Mouse (Mus musculus) erythroid progenitor cell, adult 5-6 weeks (primary cell): ENCODE results near the gene Sh3glb2. TPM values are rescaled to one million over a fixed set of nuclear protein-coding genes. Genes with fewer than 3 reads are reported as not detected.

Source experiments
- total RNA-seq, 2 experiments: library from RNA; stranded (forward) in 1 of 2; stranded (reverse) in 1 of 2; fragments of 150-400 nt in 1 of 2; fragments of 186-747, 209-891 nt in 1 of 2; gene quantifications; 2 replicates each; pipeline versions ENCODE4 v1.2.3 to v1.2.4; 2015 to 2017; ENCODE audit warnings: low replicate concordance in 2 of 2

Gene Sh3glb2
- total RNA-seq, 2 experiments from 2014 or later = 5.4 to 8.4 TPM

Other genes with a start within 250 kb of the Sh3glb2 start
- gene Zer1, start 234.8 kb downstream of the Sh3glb2 start, total RNA-seq (2015; ENCODE audit: low replicate concordance) = 10.9 and 27.4 TPM in 2 replicates
- gene Zer1, start 234.8 kb downstream of the Sh3glb2 start, total RNA-seq (2017; ENCODE audit: low replicate concordance) = 6.7 and 11.7 TPM in 2 replicates
- gene Tbc1d13, start 225.6 kb downstream of the Sh3glb2 start, total RNA-seq (2015; ENCODE audit: low replicate concordance) = 4.7 and 9.2 TPM in 2 replicates
- 4.8 and 13.2 TPM in 2 replicates for gene Tbc1d13, start 225.6 kb downstream of the Sh3glb2 start, total RNA-seq (2017; ENCODE audit: low replicate concordance)
- not detected in 2 replicates for gene Endog, start 187.8 kb downstream of the Sh3glb2 start, total RNA-seq (2015; ENCODE audit: low replicate concordance)
- gene Endog, start 187.8 kb downstream of the Sh3glb2 start, total RNA-seq (2017; ENCODE audit: low replicate concordance) = 1.7 TPM in 1 of 2 replicates, not detected in the other
- 2.9 and 10.5 TPM in 2 replicates for gene Spout1, start 180.9 kb downstream of the Sh3glb2 start, total RNA-seq (2015; ENCODE audit: low replicate concordance)
- 3.5 and 7.6 TPM in 2 replicates for gene Spout1, start 180.9 kb downstream of the Sh3glb2 start, total RNA-seq (2017; ENCODE audit: low replicate concordance)
- 3.2 TPM in 1 of 2 replicates, not detected in the other for gene Kyat1, start 153.5 kb downstream of the Sh3glb2 start, total RNA-seq (2015; ENCODE audit: low replicate concordance)
- 1.8 and 2.3 TPM in 2 replicates for gene Kyat1, start 153.5 kb downstream of the Sh3glb2 start, total RNA-seq (2017; ENCODE audit: low replicate concordance)
- 9.6 and 11.9 TPM in 2 replicates for gene Lrrc8a, start 121.6 kb downstream of the Sh3glb2 start, total RNA-seq (2015; ENCODE audit: low replicate concordance)
- gene Lrrc8a, start 121.6 kb downstream of the Sh3glb2 start, total RNA-seq (2017; ENCODE audit: low replicate concordance) = 6.9 and 10.7 TPM in 2 replicates
- gene Gm28035, start 118.8 kb downstream of the Sh3glb2 start, total RNA-seq (2015; ENCODE audit: low replicate concordance) = not detected in 2 replicates
- gene Gm28035, start 118.8 kb downstream of the Sh3glb2 start, total RNA-seq (2017; ENCODE audit: low replicate concordance) = 0.13 TPM in 1 of 2 replicates, not detected in the other
- 6.1 and 11.3 TPM in 2 replicates for gene Phyhd1, start 93.1 kb downstream of the Sh3glb2 start, total RNA-seq (2015; ENCODE audit: low replicate concordance)
- gene Phyhd1, start 93.1 kb downstream of the Sh3glb2 start, total RNA-seq (2017; ENCODE audit: low replicate concordance) = 2.8 and 9.6 TPM in 2 replicates
- gene Gm28038, start 78.3 kb downstream of the Sh3glb2 start, total RNA-seq (2015; ENCODE audit: low replicate concordance) = not detected in 2 replicates
- gene Gm28038, start 78.3 kb downstream of the Sh3glb2 start, total RNA-seq (2017; ENCODE audit: low replicate concordance) = not detected in 2 replicates
- 1.3 TPM in 1 of 2 replicates, not detected in the other for gene Dolk, start 73.0 kb downstream of the Sh3glb2 start, total RNA-seq (2015; ENCODE audit: low replicate concordance)
- 1.0 TPM in 1 of 2 replicates, not detected in the other for gene Dolk, start 73.0 kb downstream of the Sh3glb2 start, total RNA-seq (2017; ENCODE audit: low replicate concordance)
- 15.5 and 19.3 TPM in 2 replicates for gene Nup188, start 72.9 kb downstream of the Sh3glb2 start, total RNA-seq (2015; ENCODE audit: low replicate concordance)
- 12.1 and 13.9 TPM in 2 replicates for gene Nup188, start 72.9 kb downstream of the Sh3glb2 start, total RNA-seq (2017; ENCODE audit: low replicate concordance)
- 3.8 and 7.2 TPM in 2 replicates for gene Miga2, start 4.9 kb upstream of the Sh3glb2 start, total RNA-seq (2015; ENCODE audit: low replicate concordance)
- 12.4 and 18.7 TPM in 2 replicates for gene Miga2, start 4.9 kb upstream of the Sh3glb2 start, total RNA-seq (2017; ENCODE audit: low replicate concordance)
- gene Dolpp1, start 32.9 kb upstream of the Sh3glb2 start, total RNA-seq (2015; ENCODE audit: low replicate concordance) = 4.6 and 14.1 TPM in 2 replicates
- 5.4 and 20.9 TPM in 2 replicates for gene Dolpp1, start 32.9 kb upstream of the Sh3glb2 start, total RNA-seq (2017; ENCODE audit: low replicate concordance)
- gene Crat, start 56.5 kb upstream of the Sh3glb2 start, total RNA-seq (2015; ENCODE audit: low replicate concordance) = 80.9 and 111 TPM in 2 replicates
- gene Crat, start 56.5 kb upstream of the Sh3glb2 start, total RNA-seq (2017; ENCODE audit: low replicate concordance) = 33.9 and 79.7 TPM in 2 replicates
- gene Ptpa, start 56.7 kb upstream of the Sh3glb2 start, total RNA-seq (2015; ENCODE audit: low replicate concordance) = 118 and 151 TPM in 2 replicates
- gene Ptpa, start 56.7 kb upstream of the Sh3glb2 start, total RNA-seq (2017; ENCODE audit: low replicate concordance) = 103 and 168 TPM in 2 replicates
- not detected in 2 replicates for gene Ier5l, start 114.9 kb upstream of the Sh3glb2 start, total RNA-seq (2015; ENCODE audit: low replicate concordance)
- 0.51 TPM in 1 of 2 replicates, not detected in the other for gene Ier5l, start 114.9 kb upstream of the Sh3glb2 start, total RNA-seq (2017; ENCODE audit: low replicate concordance)
- gene Cstad, start 235.7 kb upstream of the Sh3glb2 start, total RNA-seq (2015; ENCODE audit: low replicate concordance) = not detected in 2 replicates
- not detected in 2 replicates for gene Cstad, start 235.7 kb upstream of the Sh3glb2 start, total RNA-seq (2017; ENCODE audit: low replicate concordance)